Mouse (Mus musculus): ENCODE results near the gene B3gat3. TPM values are rescaled to one million over a fixed set of nuclear protein-coding genes. Genes with fewer than 3 reads are reported as not detected.
"Not testable (repeated sequence)": the region's sequence is repeated elsewhere in the genome, so short reads cannot be mapped to it uniquely, and the experiment has no call there.

Gene B3gat3
- polyA plus RNA-seq, 1 experiment: 224 TPM

DNA sequence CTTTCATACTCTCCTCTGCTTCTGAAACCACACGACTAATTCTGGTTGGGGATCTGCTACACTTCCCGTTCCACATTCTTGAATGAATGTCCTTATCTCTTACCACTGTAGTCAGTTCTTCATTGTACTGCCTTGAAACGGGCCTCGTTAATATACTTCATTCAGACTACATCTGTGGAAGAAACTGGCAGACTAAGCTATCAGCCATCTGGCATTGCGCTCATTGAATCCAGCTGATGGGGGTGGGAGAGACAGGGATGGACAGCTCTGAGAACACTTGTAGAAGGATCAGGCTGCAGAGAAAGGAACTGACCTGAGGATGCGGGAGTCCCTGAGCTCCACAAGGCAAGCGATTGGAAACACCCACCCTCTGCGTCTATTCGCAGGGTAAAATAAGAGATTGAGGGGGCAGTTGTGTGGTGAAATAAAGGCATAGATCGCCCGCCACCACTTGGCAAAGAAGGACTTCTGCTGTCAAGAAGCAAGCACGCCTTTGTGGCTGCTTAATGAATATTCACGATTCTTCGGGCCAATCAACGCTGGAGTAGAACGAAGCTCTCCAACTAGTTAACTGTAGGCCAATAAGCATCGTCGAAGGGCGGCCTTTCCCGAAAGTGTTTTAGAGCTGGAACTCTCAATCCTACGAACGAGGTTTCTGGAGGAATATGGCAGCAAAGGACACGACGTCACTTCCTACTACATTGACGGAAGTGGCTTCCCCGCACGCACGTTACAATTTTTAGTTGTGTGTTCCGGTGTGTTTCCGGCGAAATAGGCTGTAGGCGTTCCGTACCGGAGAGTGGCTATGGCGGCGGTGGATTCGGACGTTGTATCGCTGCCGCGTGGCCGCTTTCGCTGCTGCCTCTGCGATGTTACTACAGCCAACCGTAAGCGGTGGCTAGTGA lies 33.2 kb downstream of the B3gat3 start, which contains the start of gene Tut1:
Tut1 (plus strand) TSS at position 713 of the 905 bp plus-strand sequence.
- Histone ChIP-seq H3K4me1 (ENCODE audit: control insufficient read depth, insufficient read depth, low read length) (peaks cover 2% of the 10 kb centered on the region; the same call in 1 of the 2 replicates), H3K4me3 (ENCODE audit: insufficient read depth, low read length) (peak within 1 kb of the TSS; percentile 65), H3K27ac (ENCODE audit: insufficient read depth, low read length) (no peak within 1 kb of the TSS)
- TF ChIP-seq CTCF (IDR thresholded peaks at IDR 0.05; ENCODE audit: extremely low read depth, insufficient read depth, low read length): no peak
- peak; percentile 38 for TF ChIP-seq POLR2A (IDR thresholded peaks at IDR 0.05; ENCODE audit: extremely low read depth, insufficient read depth, low read length)

DNA sequence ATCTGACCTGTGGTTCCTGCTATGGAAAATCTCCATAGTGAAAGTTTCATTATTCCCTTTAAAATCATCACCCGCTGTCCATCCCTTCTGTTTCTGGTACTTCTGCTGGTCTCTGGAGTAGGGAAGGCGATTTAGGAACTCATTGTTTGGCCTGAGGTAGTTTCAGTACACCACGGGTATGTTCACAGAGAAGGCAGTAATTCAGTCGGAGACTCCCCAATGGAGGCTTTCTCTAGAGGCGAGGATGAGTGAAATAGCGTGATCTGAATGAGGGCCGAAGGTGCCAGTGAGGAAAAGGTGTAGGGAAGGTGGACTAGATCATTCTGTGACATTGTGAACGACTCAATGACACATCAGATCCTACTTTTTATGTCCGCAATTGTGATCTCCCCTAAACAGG lies 34.0 kb downstream of the B3gat3 start:
- no peak overlapping the region for H3K27ac ChIP-seq (ENCODE audit: insufficient read depth, low read length)
- peak overlapping the region; percentile 65 for H3K4me3 ChIP-seq (ENCODE audit: insufficient read depth, low read length)
- no peak for TF ChIP-seq CTCF (IDR thresholded peaks at IDR 0.05; ENCODE audit: extremely low read depth, insufficient read depth, low read length)
- no peak for TF ChIP-seq POLR2A (IDR thresholded peaks at IDR 0.05; ENCODE audit: extremely low read depth, insufficient read depth, low read length)
- peaks cover 2% of the 10 kb centered on the region; the same call in 1 of the 2 replicates for H3K4me1 ChIP-seq (ENCODE audit: control insufficient read depth, insufficient read depth, low read length)

DNA sequence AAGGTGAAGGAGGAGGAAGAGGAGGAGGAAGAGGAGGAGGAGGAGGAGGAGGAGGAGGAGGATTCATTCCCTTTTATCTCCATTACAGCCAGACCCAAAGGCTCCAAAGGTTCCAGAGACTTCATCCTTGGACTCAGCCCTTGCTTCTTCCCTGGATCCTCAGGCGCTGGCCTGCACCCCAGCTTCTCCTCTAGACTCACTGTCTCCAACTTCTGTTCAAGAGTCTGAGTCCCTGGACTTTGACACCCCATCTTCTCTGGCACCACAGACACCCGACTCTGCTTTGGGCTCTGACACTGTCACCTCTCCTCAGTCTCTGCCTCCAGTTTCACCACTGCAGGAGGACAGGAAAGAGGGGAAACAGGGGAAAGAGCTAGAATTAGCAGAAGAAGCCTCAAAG lies 42.1 kb downstream of the B3gat3 start:
- Histone ChIP-seq H3K4me3 (ENCODE audit: insufficient read depth, low read length) (no peak overlapping the region), H3K4me1 (ENCODE audit: control insufficient read depth, insufficient read depth, low read length) (peaks cover 3% of the 10 kb centered on the region; the same call in 1 of the 2 replicates), H3K27ac (ENCODE audit: insufficient read depth, low read length) (peak overlapping the region; percentile 93)
- no peak for TF ChIP-seq CTCF (IDR thresholded peaks at IDR 0.05; ENCODE audit: extremely low read depth, insufficient read depth, low read length)
- TF ChIP-seq POLR2A (IDR thresholded peaks at IDR 0.05; ENCODE audit: extremely low read depth, insufficient read depth, low read length): no peak

DNA sequence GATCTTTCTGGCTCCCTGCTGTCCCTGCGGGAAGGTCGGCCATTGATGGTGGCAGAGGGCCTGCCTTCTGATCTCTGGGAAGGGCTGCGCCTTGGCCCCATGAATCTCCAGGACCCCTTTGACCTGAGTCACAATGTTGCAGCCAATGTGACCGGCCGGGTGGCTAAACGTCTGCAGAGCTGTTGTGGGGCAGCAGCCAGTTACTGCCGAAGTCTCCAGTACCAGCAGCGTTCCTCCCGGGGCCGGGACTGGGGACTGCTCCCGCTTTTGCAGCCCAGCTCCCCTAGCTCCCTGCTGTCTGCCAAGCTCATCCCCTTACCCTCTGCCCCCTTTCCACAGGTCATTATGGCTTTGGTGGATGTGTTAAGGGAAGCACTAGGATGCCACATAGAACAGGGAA lies 44.9 kb downstream of the B3gat3 start:
- TF ChIP-seq CTCF (IDR thresholded peaks at IDR 0.05; ENCODE audit: extremely low read depth, insufficient read depth, low read length) (no peak), POLR2A (IDR thresholded peaks at IDR 0.05; ENCODE audit: extremely low read depth, insufficient read depth, low read length) (no peak)
- H3K4me3 ChIP-seq (ENCODE audit: insufficient read depth, low read length): no peak overlapping the region
- no peak overlapping the region for H3K27ac ChIP-seq (ENCODE audit: insufficient read depth, low read length)
- H3K4me1 ChIP-seq (ENCODE audit: control insufficient read depth, insufficient read depth, low read length): peaks cover 5% of the 10 kb centered on the region; the same call in 1 of the 2 replicates

DNA sequence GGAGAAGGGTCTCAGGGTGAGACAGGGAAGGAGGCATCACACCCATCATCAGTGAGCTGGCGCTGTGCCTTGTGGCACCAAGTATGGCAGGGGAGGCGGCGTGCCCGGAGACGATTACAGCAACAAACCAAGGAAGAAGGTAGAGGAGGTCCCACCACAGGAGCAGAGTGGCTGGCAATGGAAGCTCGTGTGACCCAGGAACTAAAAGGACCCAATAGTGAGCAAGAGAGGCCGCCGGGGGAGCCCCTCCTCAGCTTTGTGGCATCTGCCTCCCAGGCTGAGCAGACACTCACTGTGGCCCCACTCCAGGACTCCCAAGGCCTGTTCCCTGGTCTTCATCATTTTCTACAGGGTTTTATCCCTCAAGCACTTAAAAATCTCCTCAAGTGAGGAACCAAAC lies 45.6 kb downstream of the B3gat3 start:
- TF ChIP-seq CTCF (IDR thresholded peaks at IDR 0.05; ENCODE audit: extremely low read depth, insufficient read depth, low read length) (no peak), POLR2A (IDR thresholded peaks at IDR 0.05; ENCODE audit: extremely low read depth, insufficient read depth, low read length) (no peak)
- Histone ChIP-seq H3K4me1 (ENCODE audit: control insufficient read depth, insufficient read depth, low read length) (peaks cover 5% of the 10 kb centered on the region; the same call in 1 of the 2 replicates), H3K27ac (ENCODE audit: insufficient read depth, low read length) (no peak overlapping the region), H3K4me3 (ENCODE audit: insufficient read depth, low read length) (no peak overlapping the region)

DNA sequence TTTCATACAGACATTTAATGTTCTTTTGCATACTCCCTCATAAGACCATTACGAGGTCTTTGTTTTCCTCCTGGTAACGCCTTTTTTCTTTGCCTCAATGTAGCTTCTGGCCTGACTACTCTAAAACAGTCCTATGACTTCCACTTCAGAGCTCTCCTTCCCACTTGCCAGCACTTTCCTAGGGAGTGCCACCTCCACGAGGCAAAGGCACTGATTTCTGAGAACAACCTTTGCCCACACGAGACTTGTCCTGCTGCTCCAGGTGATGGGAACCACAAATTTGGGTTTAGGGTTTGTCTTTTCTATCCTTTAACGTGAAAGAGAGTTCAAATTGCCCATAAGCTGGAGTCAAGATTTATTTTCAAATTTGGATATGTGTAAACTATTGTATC lies 46.0 kb downstream of the B3gat3 start:
- TF ChIP-seq CTCF (IDR thresholded peaks at IDR 0.05; ENCODE audit: extremely low read depth, insufficient read depth, low read length) (no peak), POLR2A (IDR thresholded peaks at IDR 0.05; ENCODE audit: extremely low read depth, insufficient read depth, low read length) (no peak)
- H3K4me3 ChIP-seq (ENCODE audit: insufficient read depth, low read length): peak overlapping the region; percentile 48
- H3K4me1 ChIP-seq (ENCODE audit: control insufficient read depth, insufficient read depth, low read length): peaks cover 5% of the 10 kb centered on the region; the same call in 1 of the 2 replicates
- H3K27ac ChIP-seq (ENCODE audit: insufficient read depth, low read length): peak overlapping the region; percentile 63

DNA sequence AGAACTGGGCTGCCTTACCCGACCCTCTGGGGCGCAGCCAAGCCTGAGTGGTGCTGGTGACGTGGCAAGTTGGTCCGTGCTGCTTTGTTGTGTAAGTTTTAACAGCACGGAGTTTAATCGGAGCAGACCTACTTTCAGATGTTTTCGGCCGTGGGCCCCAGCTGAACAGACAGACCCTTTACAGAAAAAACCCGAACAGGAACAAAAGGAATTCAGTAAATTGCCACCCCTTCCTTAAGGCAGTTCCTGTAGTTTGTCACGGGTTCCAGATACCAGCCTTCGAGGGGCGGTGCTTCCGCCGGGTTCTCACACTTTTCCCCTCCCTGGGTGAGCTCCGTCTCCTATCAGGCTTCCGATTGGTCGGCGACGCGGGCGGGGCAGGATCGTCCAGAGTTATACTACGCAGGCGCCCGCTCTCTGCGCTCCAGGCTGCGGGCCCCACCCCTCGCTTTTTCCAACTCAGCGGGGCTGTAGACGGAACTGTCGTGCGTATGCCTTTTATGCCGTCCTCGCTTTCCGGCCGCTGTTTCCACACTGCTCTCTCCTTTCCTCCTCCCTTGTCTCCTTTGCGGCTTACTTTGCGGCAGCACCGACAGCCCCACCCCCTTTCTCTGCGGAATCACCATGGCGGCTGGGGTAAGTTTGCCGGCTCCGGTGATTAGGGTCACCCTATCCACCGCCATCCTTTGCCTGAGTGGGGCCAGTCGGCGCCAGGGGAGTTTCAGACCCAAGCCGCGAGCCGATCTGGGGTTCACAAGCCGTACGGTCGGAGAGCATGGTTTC lies 46.6 kb downstream of the B3gat3 start, which contains the start of gene Eef1g:
Eef1g (plus strand) TSS at position 452 of the 783 bp plus-strand sequence.
- H3K27ac ChIP-seq (ENCODE audit: insufficient read depth, low read length): peak within 1 kb of the TSS; percentile 63
- peaks cover 4% of the 10 kb centered on the region; the same call in 1 of the 2 replicates for H3K4me1 ChIP-seq (ENCODE audit: control insufficient read depth, insufficient read depth, low read length)
- peak; percentile 39; the same call in 1 of the 2 replicates for TF ChIP-seq POLR2A (IDR thresholded peaks at IDR 0.05; ENCODE audit: extremely low read depth, insufficient read depth, low read length)
- no peak for TF ChIP-seq CTCF (IDR thresholded peaks at IDR 0.05; ENCODE audit: extremely low read depth, insufficient read depth, low read length)

DNA sequence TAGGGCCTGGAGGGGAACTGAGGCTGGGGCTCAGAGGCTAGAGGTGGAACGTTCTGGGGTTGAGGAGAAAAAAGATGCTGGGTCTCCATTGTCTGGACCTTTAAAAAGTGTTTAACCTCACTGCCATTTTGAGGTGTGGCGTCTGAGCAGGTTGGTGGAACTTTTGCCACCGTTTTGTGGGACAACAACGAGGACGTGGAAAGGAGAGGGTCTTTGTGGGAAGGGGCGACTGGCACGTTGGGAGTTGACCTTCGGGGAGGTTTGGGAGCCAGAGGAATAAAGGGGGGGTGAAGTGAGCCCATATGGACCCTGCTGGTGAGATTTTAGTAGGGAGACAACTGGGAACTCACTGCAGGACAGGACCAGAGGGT lies 47.2 kb downstream of the B3gat3 start:
- peak overlapping the region; percentile 62 for H3K4me3 ChIP-seq (ENCODE audit: insufficient read depth, low read length)
- no peak overlapping the region for H3K27ac ChIP-seq (ENCODE audit: insufficient read depth, low read length)
- H3K4me1 ChIP-seq (ENCODE audit: control insufficient read depth, insufficient read depth, low read length): peaks cover 2% of the 10 kb centered on the region; the same call in 1 of the 2 replicates
- TF ChIP-seq CTCF (IDR thresholded peaks at IDR 0.05; ENCODE audit: extremely low read depth, insufficient read depth, low read length) (no peak), POLR2A (IDR thresholded peaks at IDR 0.05; ENCODE audit: extremely low read depth, insufficient read depth, low read length) (no peak)

More for the DNA sequence above, 46.6 kb downstream of the B3gat3 start, which contains the start of gene Eef1g:
- peak within 1 kb of the TSS; percentile 62 for H3K4me3 ChIP-seq (ENCODE audit: insufficient read depth, low read length)

DNA sequence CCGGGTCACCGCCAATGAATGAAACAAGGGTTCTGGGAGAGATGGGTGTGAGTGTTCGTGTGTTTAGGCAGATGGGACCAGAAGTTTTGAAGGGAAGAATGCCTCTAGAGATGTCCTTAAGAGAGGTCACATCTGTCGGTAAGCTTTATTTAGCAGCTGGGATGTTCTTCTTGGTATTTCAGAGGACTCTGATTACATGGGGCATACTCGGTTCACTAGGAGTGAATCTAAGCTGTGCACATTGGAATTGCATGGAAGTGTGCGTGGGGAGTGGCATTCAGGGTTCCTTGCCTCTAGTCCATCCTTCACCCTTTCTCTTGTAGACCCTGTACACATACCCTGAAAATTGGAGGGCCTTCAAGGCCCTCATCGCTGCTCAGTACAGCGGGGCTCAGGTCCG lies 47.7 kb downstream of the B3gat3 start:
- peak overlapping the region; percentile 62 for H3K4me3 ChIP-seq (ENCODE audit: insufficient read depth, low read length)
- peaks cover 2% of the 10 kb centered on the region; the same call in 1 of the 2 replicates for H3K4me1 ChIP-seq (ENCODE audit: control insufficient read depth, insufficient read depth, low read length)
- TF ChIP-seq POLR2A (IDR thresholded peaks at IDR 0.05; ENCODE audit: extremely low read depth, insufficient read depth, low read length): no peak
- TF ChIP-seq CTCF (IDR thresholded peaks at IDR 0.05; ENCODE audit: extremely low read depth, insufficient read depth, low read length): no peak
- no peak overlapping the region for H3K27ac ChIP-seq (ENCODE audit: insufficient read depth, low read length)

DNA sequence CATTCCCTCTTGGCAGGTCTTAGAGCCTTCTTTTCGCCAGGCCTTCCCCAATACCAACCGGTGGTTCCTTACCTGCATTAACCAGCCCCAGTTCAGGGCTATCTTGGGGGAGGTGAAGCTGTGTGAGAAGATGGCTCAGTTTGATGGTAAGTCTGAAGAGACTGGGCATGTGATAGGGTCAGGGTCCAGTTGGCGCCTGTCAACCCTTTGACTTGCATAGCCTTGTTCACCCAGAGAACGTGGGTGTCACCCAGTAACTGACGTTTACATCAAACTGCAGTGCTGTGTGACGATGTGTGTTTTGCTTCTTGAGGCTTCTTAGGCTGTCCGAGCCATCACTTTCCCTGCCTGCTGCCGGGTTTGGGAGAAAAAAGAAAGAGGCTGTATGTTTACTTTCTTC lies 52.3 kb downstream of the B3gat3 start:
- H3K4me3 ChIP-seq (ENCODE audit: insufficient read depth, low read length); H3K27ac ChIP-seq (ENCODE audit: insufficient read depth, low read length); H3K4me1 ChIP-seq (ENCODE audit: control insufficient read depth, insufficient read depth, low read length): not testable (repeated sequence)
